Mouse (Mus musculus) adrenal gland (tissue): ENCODE measurements around the gene Ctdnep1.

Source experiments
- intact Hi-C: fragments of 180-260 bp; cut with DNase I; formaldehyde crosslinking; loops from one replicate; pipeline ENCODE4 v1.15.1; 2025
- microRNA-seq, 2 experiments: library from miRNA; unstranded; fragments of <30 nt; microRNA quantifications; one replicate each; pipeline ENCODE4; 2019

Ctdnep1 gene

GRCm38 (mm10) chr11:70026689-70027088 lies 45.7 kb downstream of the Ctdnep1 start:
- intact Hi-C loops: no loop called here

- intact Hi-C loops: no loop called here
These were observed 46.4 kb downstream of the Ctdnep1 start for GRCm38 (mm10) chr11:70027397-70027796.

GRCm38 (mm10) chr11:70028401-70029129 lies 47.6 kb downstream of the Ctdnep1 start:
- intact Hi-C loops: no loop called here

- intact Hi-C loops: no loop called here
These were observed 48.3 kb downstream of the Ctdnep1 start for GRCm38 (mm10) chr11:70029130-70029801.

GRCm38 (mm10) chr11:70029829-70030550 lies 49.0 kb downstream of the Ctdnep1 start:
- intact Hi-C loops: no loop called here

GRCm38 (mm10) chr11:70030651-70031320 lies 49.8 kb downstream of the Ctdnep1 start:
- intact Hi-C loops: no loop called here

GRCm38 (mm10) chr11:70031321-70031670 lies 50.3 kb downstream of the Ctdnep1 start:
- intact Hi-C loops: no loop called here

- intact Hi-C loops: no loop called here
These were observed 57.2 kb downstream of the Ctdnep1 start for GRCm38 (mm10) chr11:70038174-70038573.

GRCm38 (mm10) chr11:70039631-70040030 lies 58.7 kb downstream of the Ctdnep1 start:
- intact Hi-C loops: no loop called here

- intact Hi-C loops: no loop called here
These were observed 59.2 kb downstream of the Ctdnep1 start for GRCm38 (mm10) chr11:70040184-70040583.

Small RNAs within 50 kb of the gene (microRNA-seq; reads per million reads assigned to microRNA genes)
- 0 reads per million in 2 experiments for gene Gm44349
- 1,323 to 1,988 reads per million in 2 experiments for gene Mir324
